Mouse (Mus musculus) MEL (cell line): ENCODE measurements around the gene Stac3.

Experiments
- CHD1 ChIP-seq: IDR thresholded peaks from 2 replicates; pipeline ENCODE4 v1.6.1; 2012; ENCODE audit warnings: low read depth, mild to moderate bottlenecking, inconsistent platforms, low read length, improper control_type of control experiment
- POLR2A ChIP-seq, 2 experiments: IDR thresholded peaks; 2 replicates each; pipeline ENCODE4 v1.6.1; 2011 to 2012; ENCODE audit warnings: low read length in 2 of 2, mild to moderate bottlenecking in 2 of 2, control low read depth in 1 of 2, improper control_type of control experiment in 1 of 2, low read depth in 1 of 2, moderate library complexity in 1 of 2; ENCODE audit not compliant: control insufficient read depth in 1 of 2, insufficient read depth in 1 of 2, poor library complexity in 1 of 2
- POLR2AphosphoS5 ChIP-seq: IDR thresholded peaks from 2 replicates; pipeline ENCODE4 v1.6.1; 2012; ENCODE audit warnings: low read depth, borderline replicate concordance, mild to moderate bottlenecking, inconsistent platforms, low read length, moderate library complexity, mixed read lengths
- RAD21 ChIP-seq: IDR thresholded peaks from 2 replicates; pipeline ENCODE4 v1.6.1; 2011; ENCODE audit warnings: mild to moderate bottlenecking, low read depth, low read length, improper control_type of control experiment
- TAL1 ChIP-seq: IDR thresholded peaks from 2 replicates; pipeline ENCODE4 v1.6.1; 2012; ENCODE audit warnings: mild to moderate bottlenecking, inconsistent platforms, low read length, moderate library complexity, mixed read lengths
- TBP ChIP-seq: IDR thresholded peaks from 2 replicates; pipeline ENCODE4 v1.8.0; 2011; ENCODE audit warnings: low read depth, low read length, improper control_type of control experiment
- ZMIZ1 ChIP-seq: IDR thresholded peaks from 2 replicates; pipeline ENCODE4 v1.6.1; 2012; ENCODE audit warnings: low read depth, mild to moderate bottlenecking, inconsistent platforms, low read length, improper control_type of control experiment, moderate library complexity
- ZNF384 ChIP-seq: IDR thresholded peaks from 2 replicates; pipeline ENCODE4 v1.6.1; 2012; ENCODE audit warnings: low read depth, mild to moderate bottlenecking, inconsistent platforms, low read length, improper control_type of control experiment

GRCm38 (mm10) chr10:127490160-127491127 lies 11.0 kb upstream of the Stac3 start:
- TF ChIP-seq POLR2AphosphoS5 (no peak), POLR2A (IDR thresholded peaks at IDR 0.05; ENCODE audit: control insufficient read depth in 1 of 2, insufficient read depth in 1 of 2, low read depth in 1 of 2, low read length in 2 of 2, poor library complexity in 1 of 2) (no peak), TAL1 (no peak), ZNF384 (no peak), RAD21 (no peak), TBP (no peak), CHD1 (no peak), ZMIZ1 (no peak)
